Mouse (Mus musculus): ENCODE results near the gene Brd7.

Brd7 gene

DNA sequence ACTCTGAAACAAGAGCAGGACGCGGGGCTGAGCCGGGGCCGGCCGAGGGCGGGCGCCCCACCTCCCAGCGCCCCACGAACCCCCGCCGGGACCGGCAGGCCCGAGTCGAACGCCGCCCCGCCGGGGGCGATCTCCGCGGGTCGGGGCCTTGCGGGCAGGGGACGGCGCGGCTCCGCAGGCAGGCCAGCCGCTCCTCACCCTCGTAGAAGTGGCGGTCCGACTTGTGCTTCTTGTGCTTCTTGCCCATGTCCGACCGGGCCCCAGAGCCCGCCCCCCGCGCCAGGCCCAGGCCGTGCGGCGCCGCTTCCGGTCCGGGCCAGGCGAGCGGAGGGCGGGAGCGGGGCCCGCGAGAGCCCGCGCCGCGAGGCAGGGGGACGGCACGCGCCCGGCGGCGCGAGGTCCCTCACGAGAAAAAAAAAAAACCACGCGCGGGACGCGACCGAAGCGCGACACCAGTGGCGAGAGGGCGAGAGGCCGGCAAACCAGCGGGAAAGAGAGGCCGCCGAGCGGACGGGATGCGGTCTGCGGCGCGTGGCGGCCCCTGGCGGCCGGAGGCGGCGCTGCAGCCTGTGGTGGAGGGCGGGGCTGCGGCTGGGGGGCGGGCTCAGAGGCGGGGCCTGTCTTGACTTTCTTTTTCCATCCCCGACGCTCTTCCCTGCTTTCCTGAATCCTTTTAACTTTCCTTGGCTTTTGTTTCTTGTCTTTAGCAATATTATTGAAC is at the start of gene Brd7:
Gene Brd7 (minus strand): TSS at position 487 of the 721 bp plus-strand sequence.
- peak; percentile 87 for DNase-seq (ENCODE audit: low read depth)

DNA sequence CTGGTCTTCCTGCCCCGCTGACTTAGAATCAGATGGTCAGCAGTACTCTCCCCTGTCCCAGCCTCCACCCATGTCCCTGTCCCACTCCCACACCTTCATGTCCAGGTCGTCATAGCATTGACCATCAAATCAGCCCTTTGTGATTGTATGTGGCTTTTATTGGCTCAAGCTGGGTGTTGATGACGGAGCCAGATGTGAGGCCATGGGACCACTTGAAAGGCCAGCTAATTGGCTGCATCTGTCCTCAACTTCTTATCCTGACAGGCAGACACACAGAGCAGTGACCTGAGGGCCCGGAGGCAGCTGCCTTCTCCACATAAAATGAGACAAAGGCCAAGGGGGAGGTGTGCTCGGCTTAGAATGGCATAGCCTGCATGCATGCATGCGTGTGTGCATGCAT is 49.5 kb upstream of the Brd7 start:
- DNase-seq (ENCODE audit: low read depth), result no peak

DNA sequence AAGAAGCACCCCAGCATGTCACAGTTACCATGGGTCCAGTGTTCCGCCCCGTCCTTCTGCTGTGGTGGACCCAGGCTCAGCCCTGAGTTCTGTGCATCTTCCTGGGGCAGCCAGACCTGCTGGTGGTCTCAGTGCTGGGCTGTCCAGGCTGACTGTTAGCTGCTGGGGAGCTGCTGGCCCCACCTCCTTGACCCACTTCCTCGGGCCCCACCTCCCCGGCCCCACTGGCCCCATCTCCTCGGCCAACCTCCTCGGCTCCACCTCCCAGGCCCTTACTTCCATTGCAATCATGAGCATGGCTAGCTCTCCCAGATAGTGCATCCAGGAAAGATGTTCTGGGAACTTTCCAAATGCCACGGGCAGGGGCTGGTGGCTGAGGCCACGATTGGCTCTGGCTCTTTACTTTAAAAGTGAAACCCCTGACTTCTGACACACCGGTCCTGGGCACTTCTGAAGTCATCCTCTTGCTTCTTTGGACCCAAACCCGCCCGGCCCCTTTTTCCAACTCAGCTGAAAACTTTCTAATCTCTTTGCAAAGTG is 47.5 kb upstream of the Brd7 start:
- no peak for DNase-seq (ENCODE audit: low read depth)

DNA sequence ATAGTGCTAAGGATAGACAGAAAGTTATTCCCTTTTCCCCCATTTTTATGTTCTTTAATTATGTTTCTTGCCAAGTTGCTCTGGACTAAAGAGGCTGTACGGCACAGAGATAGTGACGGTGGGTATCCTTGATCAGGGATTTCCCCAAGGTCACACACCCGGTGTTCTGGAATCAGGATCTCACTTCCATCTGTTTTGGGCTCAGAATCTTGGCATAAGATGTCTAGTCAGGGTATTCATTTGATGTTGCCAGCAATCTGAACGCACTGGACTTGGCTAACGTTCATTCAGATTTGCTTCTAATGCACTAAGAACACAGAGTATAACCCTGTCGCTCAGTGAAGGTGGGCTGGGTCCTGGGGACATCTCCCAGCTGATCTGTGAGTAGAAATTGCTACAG is 45.7 kb upstream of the Brd7 start:
- no peak for DNase-seq (ENCODE audit: low read depth)

DNA sequence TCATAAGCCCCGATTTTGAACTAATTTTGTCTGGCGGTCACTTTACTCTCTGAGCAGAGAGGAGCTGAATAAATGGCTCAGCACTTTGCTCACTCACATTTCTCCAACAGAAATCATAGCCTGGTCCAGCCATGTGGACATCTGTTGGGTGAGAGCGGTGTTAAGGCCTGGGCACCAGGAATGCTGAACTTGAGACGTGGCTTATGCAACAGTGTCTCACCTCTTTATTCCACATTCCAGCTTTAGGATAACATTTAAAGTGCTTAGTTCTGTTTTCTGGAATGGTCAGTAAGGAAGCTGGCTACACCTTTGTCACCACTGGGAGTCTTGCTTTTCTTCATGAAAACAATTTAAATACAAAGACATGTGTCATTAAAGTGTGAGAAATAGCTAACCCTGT is 36.1 kb upstream of the Brd7 start:
- no peak for DNase-seq (ENCODE audit: low read depth)

DNA sequence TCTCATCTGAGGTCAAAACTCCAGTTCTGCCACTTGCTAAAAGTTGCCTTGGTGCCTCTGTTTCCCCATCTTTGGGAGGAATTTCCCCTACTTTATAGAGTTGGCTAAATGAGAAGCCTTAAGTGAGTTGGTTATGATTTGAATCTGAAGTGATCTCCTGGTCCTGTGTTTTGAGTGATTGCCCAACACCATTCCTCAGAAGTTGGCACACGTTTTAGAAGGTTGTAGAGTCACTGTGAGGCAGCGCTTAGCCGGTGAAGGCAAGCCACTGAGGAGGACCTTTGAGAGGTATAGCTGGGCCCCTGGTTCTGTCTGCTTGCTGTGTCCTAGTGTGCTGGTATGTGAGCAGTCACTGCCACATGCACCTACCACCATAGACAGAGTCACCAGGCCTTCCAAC is 31.3 kb upstream of the Brd7 start:
- no peak for DNase-seq (ENCODE audit: low read depth)

DNA sequence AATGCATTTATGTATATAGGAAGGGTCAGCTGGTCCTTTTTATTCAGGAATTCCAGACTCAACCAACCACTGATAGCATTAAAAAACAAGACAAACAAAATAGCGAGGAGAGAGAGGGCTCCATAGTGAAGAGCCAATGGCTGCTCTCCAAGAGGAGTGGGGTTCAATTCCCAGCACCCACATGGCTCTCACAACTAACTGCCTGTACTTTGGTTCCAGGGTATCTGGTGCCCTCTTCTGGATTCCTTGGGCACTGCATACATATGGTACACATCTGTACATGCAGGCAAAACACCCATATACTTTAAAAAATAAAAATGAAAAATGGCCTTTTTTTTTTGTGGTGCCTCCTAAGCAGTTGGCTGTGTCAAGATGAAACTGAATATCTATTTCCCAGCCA is 28.8 kb upstream of the Brd7 start:
- DNase-seq (ENCODE audit: low read depth), result peak; percentile 65

DNA sequence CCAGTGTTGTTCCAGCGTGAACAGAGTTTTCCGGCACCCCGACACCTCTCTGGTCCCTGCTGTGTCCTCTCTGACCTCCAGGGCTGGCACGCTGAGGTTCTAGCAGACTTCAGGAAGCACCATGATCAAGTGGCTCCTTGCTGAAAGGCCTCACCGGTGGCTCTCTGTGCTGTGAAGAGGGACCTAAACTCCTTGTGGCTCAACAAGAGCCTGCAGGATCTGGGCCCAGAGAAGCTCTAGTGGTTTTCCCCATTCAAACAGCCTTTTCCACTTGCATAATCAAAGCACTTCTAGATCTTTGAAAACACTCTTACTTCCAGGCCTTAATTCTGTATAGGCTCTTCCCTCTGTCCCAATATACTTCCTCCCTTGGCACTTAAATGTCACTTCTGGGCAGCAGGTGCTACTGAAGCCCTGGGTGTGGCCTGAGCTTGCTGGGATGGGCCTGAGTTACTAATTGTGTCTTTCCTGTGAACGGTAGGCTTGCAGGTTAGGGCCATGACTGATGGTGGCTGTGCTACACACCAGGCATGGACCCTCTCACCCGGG is 26.8 kb upstream of the Brd7 start:
- DNase-seq (ENCODE audit: low read depth), result no peak

DNA sequence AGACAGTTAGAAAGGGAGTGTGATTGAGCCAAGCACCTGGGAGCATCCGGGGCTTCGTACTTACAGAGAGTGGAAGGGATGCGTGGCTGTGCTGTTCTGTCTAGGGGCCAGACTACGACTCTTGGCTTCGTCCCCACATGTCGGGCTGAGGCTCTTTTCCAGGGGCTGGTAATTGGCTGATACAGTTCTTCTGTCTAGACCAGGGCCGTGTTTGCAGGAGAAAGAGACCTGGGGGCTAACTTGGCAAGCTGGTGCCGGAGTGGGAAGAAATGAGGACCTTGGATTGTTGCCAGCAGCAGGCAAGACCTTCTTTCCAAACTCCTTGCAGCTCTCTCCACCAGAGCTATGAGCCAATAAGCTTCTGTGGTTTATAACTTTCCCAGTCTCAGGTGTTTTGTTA is 25.9 kb upstream of the Brd7 start:
- DNase-seq (ENCODE audit: low read depth), result no peak

DNA sequence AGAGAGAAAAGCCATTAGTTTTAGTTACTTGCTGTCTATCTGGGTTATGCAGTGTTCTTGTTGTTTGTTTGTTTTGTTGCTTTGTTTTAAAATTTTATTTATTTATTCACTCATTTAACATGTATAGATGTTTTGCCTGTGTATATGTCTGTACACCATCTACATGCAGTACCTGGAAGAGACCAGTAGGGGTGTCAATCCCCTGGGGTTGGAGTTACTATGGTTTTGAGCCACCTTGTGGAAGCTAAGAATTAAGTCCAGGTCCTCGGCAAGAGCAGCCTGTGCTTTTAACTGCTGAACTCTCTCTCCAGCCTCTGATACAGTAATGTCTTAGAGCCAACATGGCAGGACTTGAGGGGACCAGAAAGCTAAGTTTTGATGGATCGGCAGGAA is 21.2 kb upstream of the Brd7 start:
- peak; percentile 56 for DNase-seq (ENCODE audit: low read depth)

DNA sequence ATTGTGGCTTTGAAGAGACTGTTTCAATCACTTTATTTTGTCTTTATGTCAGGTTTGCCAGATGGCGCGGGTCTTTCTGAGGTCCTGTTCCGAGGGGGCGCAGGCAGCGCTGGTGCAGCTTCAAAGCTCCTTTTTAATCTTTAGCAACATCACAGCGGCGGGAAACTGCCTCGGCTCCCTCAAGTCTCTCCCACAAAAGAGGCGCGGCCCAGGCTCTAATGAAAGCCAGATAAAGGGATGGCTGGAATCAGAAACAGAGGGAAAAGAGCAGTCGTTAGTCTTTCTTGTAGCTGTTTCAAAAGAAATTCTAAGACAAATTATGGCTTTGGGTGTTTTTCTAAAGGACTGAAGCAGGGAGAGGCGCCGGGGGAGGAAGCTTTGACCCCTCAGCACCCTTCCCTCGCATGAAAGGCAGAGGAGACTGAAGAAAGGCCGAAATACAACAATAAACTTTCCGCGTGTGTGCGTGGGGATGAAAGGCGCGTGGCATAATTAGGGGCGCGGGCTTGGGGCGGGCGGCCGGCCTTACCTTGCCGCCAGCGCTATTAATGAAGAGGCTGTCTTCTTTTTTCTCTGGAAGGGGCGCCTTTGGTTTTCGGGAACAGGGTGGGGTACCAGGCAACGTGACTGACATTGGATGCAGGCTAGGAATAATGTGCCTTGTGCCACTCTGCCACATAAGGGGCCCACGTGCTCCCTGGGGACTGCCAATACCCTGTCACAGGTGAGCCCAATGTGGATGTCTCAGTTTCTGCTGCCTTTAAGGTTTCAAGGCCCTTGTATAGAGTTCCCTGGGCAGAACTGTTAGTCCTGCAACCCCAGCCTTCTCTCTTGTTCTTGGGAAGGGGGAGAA is 20.5 kb upstream of the Brd7 start:
- DNase-seq (ENCODE audit: low read depth), result no peak

DNA sequence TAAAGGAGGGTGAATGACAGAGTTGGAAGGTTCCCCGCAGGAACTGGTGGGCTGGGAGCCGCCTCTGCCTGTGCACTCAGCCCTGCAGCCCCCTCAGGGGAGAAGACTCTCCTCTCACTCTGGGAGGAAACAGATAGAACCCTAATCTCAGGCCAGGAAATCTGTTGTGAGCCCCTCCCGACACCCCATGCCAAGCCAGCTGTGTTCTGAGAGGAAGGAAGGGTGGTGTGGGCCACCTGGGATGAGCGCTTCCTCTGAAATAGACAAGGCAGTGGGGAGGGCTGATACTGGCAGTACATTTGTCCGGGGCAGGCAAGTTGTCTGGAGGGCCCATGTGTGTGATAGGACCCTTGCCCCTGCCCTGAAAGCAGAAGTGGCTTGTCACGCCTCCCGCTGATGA is 18.5 kb upstream of the Brd7 start:
- DNase-seq (ENCODE audit: low read depth), result no peak

DNA sequence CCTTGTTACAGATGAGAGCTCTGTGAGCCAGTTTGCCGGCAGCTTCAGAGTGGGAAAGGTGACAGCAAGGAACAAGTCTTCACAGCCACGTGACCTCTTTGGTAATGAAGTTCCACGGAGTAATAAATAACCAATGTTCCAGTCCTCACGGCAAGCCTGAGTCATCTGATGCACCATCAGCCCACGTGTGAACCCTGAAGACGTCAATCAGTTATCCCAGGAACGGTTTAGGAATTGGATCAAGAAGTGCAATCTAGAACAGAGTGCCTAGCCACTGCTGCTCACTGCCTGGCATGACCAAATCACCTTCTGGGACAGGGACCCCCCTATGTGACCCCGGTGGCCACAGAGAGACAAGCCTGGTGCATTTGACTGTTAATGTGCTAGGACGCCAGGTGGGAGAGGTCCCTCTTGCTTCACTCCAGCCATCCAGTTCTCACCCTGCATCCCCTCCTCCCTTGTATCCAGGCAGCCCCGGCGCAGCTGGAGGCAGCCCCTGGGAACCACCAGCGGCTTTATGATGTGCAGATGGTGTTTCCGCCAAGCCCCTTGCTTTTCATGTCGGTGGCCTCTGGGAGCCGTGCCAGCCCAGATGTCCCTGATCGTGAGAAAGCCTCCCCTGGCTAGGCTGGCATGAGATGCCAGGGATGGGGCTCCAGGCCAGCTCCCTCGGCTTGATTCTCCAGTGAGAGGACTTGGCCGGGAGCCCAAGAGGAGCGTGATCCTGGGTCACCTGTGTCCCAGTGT is 15.0 kb upstream of the Brd7 start:
- DNase-seq (ENCODE audit: low read depth), result no peak

DNA sequence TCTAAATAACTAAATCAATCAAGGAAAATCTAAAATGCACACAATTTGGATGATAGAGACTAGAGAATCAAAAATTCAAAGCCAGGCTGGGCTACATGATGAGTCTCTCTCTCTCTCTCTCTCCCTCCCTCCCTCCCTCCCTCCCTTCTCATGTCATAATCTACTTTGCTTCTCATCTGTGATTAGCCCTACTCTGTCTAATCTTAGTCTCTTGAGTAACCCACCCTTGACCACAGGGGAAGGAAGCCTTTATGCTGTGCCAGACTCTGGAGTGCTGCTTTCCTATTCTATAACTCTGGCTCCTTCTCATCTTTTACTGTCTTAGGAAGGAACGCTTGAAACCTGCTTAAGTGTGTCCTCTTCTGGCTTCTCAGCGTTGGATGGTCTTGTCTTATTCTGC is 9.5 kb upstream of the Brd7 start:
- no peak for DNase-seq (ENCODE audit: low read depth)

DNA sequence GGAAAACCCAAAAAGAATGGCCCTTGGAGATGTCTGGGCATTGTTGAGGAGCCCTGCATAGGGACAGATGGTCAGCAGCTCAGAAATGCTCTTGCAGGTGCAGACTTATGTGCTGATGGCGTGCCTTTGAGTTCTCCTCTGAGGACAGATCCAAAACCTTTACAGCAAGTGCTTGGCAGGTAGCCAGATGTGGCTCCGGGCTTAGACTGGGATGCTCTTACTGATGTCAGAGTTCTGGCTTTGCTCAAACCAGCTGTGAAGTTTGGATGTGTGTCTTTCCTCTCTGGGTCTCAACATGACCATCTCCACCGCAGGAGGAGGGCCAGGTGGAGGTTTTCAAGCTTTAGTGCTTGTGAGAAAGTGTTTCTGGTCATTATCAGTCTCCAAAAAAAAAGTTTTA is 7.8 kb upstream of the Brd7 start:
- no peak for DNase-seq (ENCODE audit: low read depth)

DNA sequence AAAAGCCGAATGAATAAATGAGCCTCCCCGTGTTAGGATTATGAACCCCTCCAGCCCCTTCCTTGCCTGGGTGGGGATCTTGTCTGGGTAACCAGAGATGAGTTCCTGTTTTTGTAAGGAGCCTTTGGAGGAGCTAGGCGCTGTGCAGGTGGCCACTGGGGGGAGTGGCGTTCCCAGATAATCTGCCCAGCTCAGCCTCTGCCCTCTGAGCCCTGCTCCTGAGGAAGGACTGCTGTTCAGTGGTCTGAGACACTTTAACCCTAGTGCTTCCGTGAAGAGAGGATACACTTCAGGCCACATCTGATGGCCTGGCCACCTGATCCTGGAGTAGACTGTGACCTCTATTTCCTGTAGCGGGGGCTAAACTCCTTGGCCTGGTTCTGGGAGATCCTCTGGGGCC is 7.2 kb upstream of the Brd7 start:
- no peak for DNase-seq (ENCODE audit: low read depth)

DNA sequence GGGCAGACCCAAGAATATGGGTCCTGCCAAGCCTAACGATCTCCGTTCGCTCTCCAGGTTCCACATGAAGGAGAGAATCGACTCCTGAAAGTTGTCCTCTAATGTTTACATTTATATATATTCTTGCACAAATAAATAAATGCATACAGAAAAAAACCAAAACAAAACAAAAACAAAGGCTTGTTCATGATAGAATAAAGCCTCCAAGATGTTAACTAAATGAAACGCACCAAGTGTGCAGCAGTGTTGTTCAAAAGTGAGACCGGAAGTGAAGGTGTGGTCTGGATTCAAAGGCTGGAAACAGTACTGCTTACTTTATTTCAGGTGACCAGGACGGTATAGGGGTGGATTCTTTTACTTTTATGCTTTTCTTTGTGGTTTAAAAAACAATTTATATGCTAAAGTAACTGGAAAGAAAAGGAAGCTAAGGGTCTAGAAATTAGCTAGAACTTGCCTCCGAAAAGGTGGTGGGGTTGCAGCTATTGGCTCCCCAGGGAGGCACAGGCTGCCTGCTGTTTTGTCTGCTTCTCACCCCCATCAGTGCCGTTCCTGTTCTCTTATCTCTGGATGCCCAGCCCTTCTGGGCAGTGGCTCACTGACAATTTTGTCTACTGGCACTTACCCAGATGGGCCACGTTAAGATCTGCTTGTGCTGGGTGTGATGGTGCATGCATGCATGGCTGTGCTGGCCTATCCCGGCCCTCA is 604 bp upstream of the Brd7 start:
- peak; percentile 86 for DNase-seq (ENCODE audit: low read depth)

DNA sequence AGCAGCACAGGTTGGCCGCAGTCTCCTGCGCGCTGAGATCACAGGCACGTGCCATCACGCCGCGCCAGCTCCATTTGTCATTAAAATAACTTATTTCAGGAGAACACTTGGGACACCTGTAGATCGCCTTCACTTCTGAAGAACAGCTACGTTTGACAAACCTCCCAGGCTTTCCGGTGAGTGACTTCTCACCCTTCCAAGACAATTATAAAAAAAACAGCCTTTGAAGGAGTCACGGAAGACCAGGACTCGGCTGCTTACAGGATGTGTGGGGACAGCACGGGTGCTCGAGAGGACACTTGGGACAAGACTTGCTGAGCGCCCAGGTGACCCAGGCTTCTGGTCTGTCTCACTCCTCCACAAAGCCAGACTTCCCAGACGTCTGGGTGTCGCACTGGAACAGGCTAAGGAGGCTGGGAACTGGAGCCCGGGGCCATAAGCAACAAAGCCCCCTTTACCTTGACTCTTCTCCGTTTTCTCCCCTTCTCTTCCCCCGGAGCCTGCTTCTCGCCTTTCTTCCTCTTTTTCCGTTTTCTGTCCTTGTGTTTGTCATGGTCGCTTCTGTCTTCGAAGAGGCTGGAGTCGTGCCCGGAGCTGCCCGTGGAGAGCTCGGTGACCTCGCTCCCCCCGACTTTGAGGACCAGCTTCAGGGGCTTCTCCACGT is 818 bp downstream of the Brd7 start:
- peak; percentile 61 for DNase-seq (ENCODE audit: low read depth)

DNA sequence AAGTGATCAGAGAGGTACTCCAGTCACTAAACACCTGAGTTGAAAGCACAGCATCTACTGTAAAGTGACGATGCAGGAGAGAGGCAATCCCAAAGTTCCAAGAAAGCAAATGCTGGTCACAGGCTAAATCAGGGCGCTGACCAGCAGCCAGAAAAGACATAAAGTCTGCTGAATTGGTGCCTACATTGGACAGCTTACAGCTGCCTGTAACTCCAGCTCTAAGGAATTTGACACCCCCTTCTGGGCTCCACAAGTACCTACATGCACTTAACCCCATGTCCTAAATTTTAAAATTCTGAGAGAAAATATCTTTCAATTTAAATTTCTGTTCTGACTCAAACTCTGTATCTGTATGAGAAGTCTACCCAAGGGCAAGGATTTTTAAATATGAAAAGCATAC is 2.0 kb downstream of the Brd7 start:
- DNase-seq (ENCODE audit: low read depth), result peak; percentile 38

DNA sequence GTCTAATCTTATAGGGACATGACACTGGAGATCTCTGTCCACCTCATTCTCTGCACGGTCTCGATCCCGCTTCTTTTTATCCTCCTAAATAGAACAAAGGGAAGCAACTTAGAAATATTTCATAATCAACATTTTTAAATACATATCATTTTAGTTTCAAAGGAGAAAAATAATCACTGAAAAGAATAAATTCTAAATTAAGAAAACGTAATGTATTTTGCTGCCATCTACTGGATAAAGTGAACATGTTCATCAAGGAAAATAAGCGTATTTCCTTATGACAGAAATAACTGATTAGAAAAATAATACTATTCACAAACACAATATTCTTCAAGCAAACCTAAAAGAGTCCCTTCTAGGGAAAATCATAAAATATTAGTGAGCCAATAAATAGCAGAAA is 4.0 kb downstream of the Brd7 start:
- DNase-seq (ENCODE audit: low read depth), result peak; percentile 52

Measured in induced T-regulatory cell, adult 2 months (primary cell).